Mouse (Mus musculus): ENCODE data around the gene Rc3h2. TPM values are rescaled to one million over a fixed set of nuclear protein-coding genes. Genes with fewer than 3 reads are reported as not detected.

Rc3h2 gene
- polyA plus RNA-seq, 1 experiment = 51.9 TPM

GRCm38 (mm10) chr2:37351671-37352070 lies 71.0 kb downstream of the Rc3h2 start:
- TF ChIP-seq CTCF (IDR thresholded peaks at IDR 0.05; ENCODE audit: borderline replicate concordance, insufficient read depth, low read length) (no peak), POLR2A (IDR thresholded peaks at IDR 0.05; ENCODE audit: low read depth, low read length) (no peak)
- no peak overlapping the region for H3K4me3 ChIP-seq (ENCODE audit: insufficient read depth, low read length)
- H3K4me1 ChIP-seq (ENCODE audit: control insufficient read depth, insufficient read depth, low read length) = no peaks in the 10 kb centered on the region
- H3K27ac ChIP-seq (ENCODE audit: insufficient read depth, low read length) = no peak overlapping the region

- no peak overlapping the region for H3K4me3 ChIP-seq (ENCODE audit: insufficient read depth, low read length)
- peak; percentile 51; the same call in 1 of the 2 replicates for TF ChIP-seq CTCF (IDR thresholded peaks at IDR 0.05; ENCODE audit: borderline replicate concordance, insufficient read depth, low read length)
- no peak for TF ChIP-seq POLR2A (IDR thresholded peaks at IDR 0.05; ENCODE audit: low read depth, low read length)
- no peaks in the 10 kb centered on the region for H3K4me1 ChIP-seq (ENCODE audit: control insufficient read depth, insufficient read depth, low read length)
These were observed 84.1 kb downstream of the Rc3h2 start for GRCm38 (mm10) chr2:37338497-37339187.

GRCm38 (mm10) chr2:37333321-37333720 lies 89.4 kb downstream of the Rc3h2 start:
- Histone ChIP-seq H3K4me1 (ENCODE audit: control insufficient read depth, insufficient read depth, low read length) (no peaks in the 10 kb centered on the region), H3K4me3 (ENCODE audit: insufficient read depth, low read length) (no peak overlapping the region), H3K27ac (ENCODE audit: insufficient read depth, low read length) (no peak overlapping the region)
- TF ChIP-seq CTCF (IDR thresholded peaks at IDR 0.05; ENCODE audit: borderline replicate concordance, insufficient read depth, low read length) = no peak
- TF ChIP-seq POLR2A (IDR thresholded peaks at IDR 0.05; ENCODE audit: low read depth, low read length) = no peak

More at GRCm38 (mm10) chr2:37338497-37339187, 84.1 kb downstream of the Rc3h2 start:
- peak overlapping the region; percentile 48 for H3K27ac ChIP-seq (ENCODE audit: insufficient read depth, low read length)

- no peak for TF ChIP-seq CTCF (IDR thresholded peaks at IDR 0.05; ENCODE audit: borderline replicate concordance, insufficient read depth, low read length)
- Histone ChIP-seq H3K4me3 (ENCODE audit: insufficient read depth, low read length) (no peak within 1 kb of the TSS), H3K4me1 (ENCODE audit: control insufficient read depth, insufficient read depth, low read length) (no peaks in the 10 kb centered on the region), H3K27ac (ENCODE audit: insufficient read depth, low read length) (no peak within 1 kb of the TSS)
These were observed 96.5 kb downstream of the Rc3h2 start, which contains the start of gene Olfr368 for GRCm38 (mm10) chr2:37326215-37326614. Gene Olfr368 (plus strand): TSS chr2:37326515.

Other genes starting within 250 kb of the Rc3h2 start
- gene Olfr365, start 234.7 kb downstream of the Rc3h2 start, polyA plus RNA-seq (2011; ENCODE audit: insufficient read length, low read depth, missing spikeins) = not detected in 2 replicates
- 0.12 TPM in 1 of 2 replicates, not detected in the other for gene Olfr366, start 211.3 kb downstream of the Rc3h2 start, polyA plus RNA-seq (2011; ENCODE audit: insufficient read length, low read depth, missing spikeins)
- not detected in 2 replicates for gene Olfr368, start 96.4 kb downstream of the Rc3h2 start, polyA plus RNA-seq (2011; ENCODE audit: insufficient read length, low read depth, missing spikeins)
- 47.4 and 55.3 TPM in 2 replicates for gene Pdcl, start 63.6 kb downstream of the Rc3h2 start, polyA plus RNA-seq (2011; ENCODE audit: insufficient read length, low read depth, missing spikeins)
- gene Zbtb26, start 20.2 kb upstream of the Rc3h2 start, polyA plus RNA-seq (2011; ENCODE audit: insufficient read length, low read depth, missing spikeins) = 10.6 and 12.1 TPM in 2 replicates
- 13.5 and 16.0 TPM in 2 replicates for gene Zbtb6, start 20.3 kb upstream of the Rc3h2 start, polyA plus RNA-seq (2011; ENCODE audit: insufficient read length, low read depth, missing spikeins)
- 63.1 and 66.7 TPM in 2 replicates for gene Rabgap1, start 20.4 kb upstream of the Rc3h2 start, polyA plus RNA-seq (2011; ENCODE audit: insufficient read length, low read depth, missing spikeins)
- gene Gpr21, start 93.4 kb upstream of the Rc3h2 start, polyA plus RNA-seq (2011; ENCODE audit: insufficient read length, low read depth, missing spikeins) = 1.5 and 4.8 TPM in 2 replicates